Mouse (Mus musculus) limb, embryonic 11.5 days (tissue): ENCODE measurements around the gene Zfp687. TPM values are rescaled to one million over a fixed set of nuclear protein-coding genes. Genes with fewer than 3 reads are reported as not detected.
"Not testable (repeated sequence)": the region's sequence is repeated elsewhere in the genome, so short reads cannot be mapped to it uniquely, and the experiment has no call there.

ENCODE experiments used
- ATAC-seq: fragments of 200-750 bp; cut with Nextera tagmentation; 2 replicates; pipeline ENCODE4 v1.8.0; 2017; ENCODE audit warnings: low read depth; ENCODE audit not compliant: insufficient number of reproducible peaks, low FRiP score, low TSS enrichment
- DNase-seq: peaks from one replicate; pipeline ENCODE4 v3.0.0-alpha.2; 2015; ENCODE audit warnings: low spot score
- H3K27ac ChIP-seq: fragments of 300-500 bp; sonication (generic); replicated peaks from 2 replicates; pipeline ENCODE4 v1.5.1; 2014; ENCODE audit warnings: low read depth, mild to moderate bottlenecking, low read length
- H3K27me3 ChIP-seq: fragments of 300-500 bp; sonication (generic); 2 replicates; pipeline ENCODE4 v1.6.1; 2014; ENCODE audit warnings: mild to moderate bottlenecking, low read length, mixed read lengths; ENCODE audit not compliant: control insufficient read depth, insufficient read depth
- H3K36me3 ChIP-seq: fragments of 300-500 bp; sonication (generic); 2 replicates; pipeline ENCODE4 v1.6.1; 2014; ENCODE audit warnings: mild to moderate bottlenecking, low read length, moderate library complexity, mixed read lengths; ENCODE audit not compliant: control insufficient read depth, insufficient read depth
- H3K4me1 ChIP-seq: fragments of 300-500 bp; sonication (generic); 2 replicates; pipeline ENCODE4 v1.6.1; 2014; ENCODE audit warnings: low read length, mixed read lengths; ENCODE audit not compliant: control insufficient read depth, insufficient read depth
- H3K4me2 ChIP-seq: fragments of 300-500 bp; sonication (generic); 2 replicates; pipeline ENCODE4 v1.6.1; 2014; ENCODE audit warnings: low read depth, mild to moderate bottlenecking, moderate library complexity; ENCODE audit not compliant: severe bottlenecking
- H3K4me3 ChIP-seq: fragments of 300-500 bp; sonication (generic); 2 replicates; pipeline ENCODE4 v1.5.1; 2014; ENCODE audit warnings: low read depth, low read length
- H3K9ac ChIP-seq: fragments of 300-500 bp; sonication (generic); 2 replicates; pipeline ENCODE4 v1.6.1; 2014; ENCODE audit warnings: mild to moderate bottlenecking, low read length
- H3K9me3 ChIP-seq: fragments of 300-500 bp; sonication (generic); 2 replicates; pipeline ENCODE4 v1.6.1; 2016; ENCODE audit warnings: low read length; ENCODE audit not compliant: control insufficient read depth
- WGBS: fragments of 180-500 bp; shearing (Covaris S2); extraction: QIAGEN DNeasy Blood & Tissue Kit; methylation state at CpG from one replicate; pipeline ENCODE4 v1.1.7; 2014; 5-methylcytosine and 5-hydroxymethylcytosine counted together
- polyA plus RNA-seq: library from polyadenylated mRNA; unstranded; fragments of >200 nt; fragmentation: Nextera tagmentation; extraction: Ambion mirVana; gene quantifications from 2 replicates; pipeline ENCODE4 v1.2.1, GENCODE M21; 2014

Zfp687 gene
- polyA plus RNA-seq, 1 experiment from 2014 or later, result 28.5 TPM

- H3K27me3 ChIP-seq, result no peaks in the 10 kb centered on the region
- ATAC-seq, result no peak
- no peak overlapping the region for H3K4me2 ChIP-seq
- H3K4me3 ChIP-seq, result no peak overlapping the region
- H3K27ac ChIP-seq, result no peak overlapping the region
- H3K4me1 ChIP-seq, result peaks cover 1% of the 10 kb centered on the region
- 87% methylated on average over 11 of the region's 11 CpGs for WGBS
- no peak for DNase-seq
- no peaks in the 10 kb centered on the region for H3K9me3 ChIP-seq
- H3K36me3 ChIP-seq, result no peaks in the 10 kb centered on the region
- H3K9ac ChIP-seq, result no peak overlapping the region
Measured at GRCm38 (mm10) chr3:95046462-95047057, 31.3 kb upstream of the Zfp687 start.

GRCm38 (mm10) chr3:95043251-95043650, 28.0 kb upstream of the Zfp687 start:
- Histone ChIP-seq H3K27ac (no peak overlapping the region), H3K9me3 (no peaks in the 10 kb centered on the region), H3K4me1 (peaks cover 5% of the 10 kb centered on the region), H3K4me3 (no peak overlapping the region), H3K9ac (no peak overlapping the region), H3K4me2 (no peak overlapping the region), H3K36me3 (no peaks in the 10 kb centered on the region; the same call in 1 of the 2 replicates), H3K27me3 (no peaks in the 10 kb centered on the region)
- ATAC-seq, result no peak
- no peak for DNase-seq
- 52% methylated on average over 6 of the region's 6 CpGs for WGBS

DNA sequence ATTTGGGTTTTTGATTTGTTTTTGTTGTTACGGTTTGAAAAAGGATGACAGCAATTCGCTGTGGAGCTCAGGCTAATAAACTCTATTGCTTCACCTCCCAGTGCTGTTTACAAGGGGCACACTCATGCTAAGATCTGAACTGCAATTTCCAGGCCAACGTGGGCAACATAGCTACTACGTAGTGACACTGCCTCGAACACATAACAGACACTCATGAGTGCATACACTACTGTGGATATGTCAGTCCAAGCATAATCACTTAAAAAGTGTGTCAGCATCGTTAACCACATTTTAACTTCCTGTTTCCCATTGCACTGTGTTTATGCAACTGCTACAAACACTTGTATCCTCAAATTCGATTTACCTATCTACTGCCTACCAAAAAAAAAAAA, 27.6 kb upstream of the Zfp687 start:
- H3K27ac ChIP-seq, result no peak overlapping the region
- WGBS, result 30% methylated on average over 7 of the region's 7 CpGs
- peak; percentile 65 for ATAC-seq
- no peaks in the 10 kb centered on the region for H3K27me3 ChIP-seq
- H3K4me2 ChIP-seq, result peak overlapping the region; percentile 40
- no peaks in the 10 kb centered on the region for H3K9me3 ChIP-seq
- H3K4me1 ChIP-seq, result peaks cover 5% of the 10 kb centered on the region
- no peak overlapping the region for H3K9ac ChIP-seq
- H3K36me3 ChIP-seq, result no peaks in the 10 kb centered on the region; the same call in 1 of the 2 replicates
- peak overlapping the region; percentile 89; the same call in 1 of the 2 replicates for H3K4me3 ChIP-seq
- DNase-seq, result no peak

DNA sequence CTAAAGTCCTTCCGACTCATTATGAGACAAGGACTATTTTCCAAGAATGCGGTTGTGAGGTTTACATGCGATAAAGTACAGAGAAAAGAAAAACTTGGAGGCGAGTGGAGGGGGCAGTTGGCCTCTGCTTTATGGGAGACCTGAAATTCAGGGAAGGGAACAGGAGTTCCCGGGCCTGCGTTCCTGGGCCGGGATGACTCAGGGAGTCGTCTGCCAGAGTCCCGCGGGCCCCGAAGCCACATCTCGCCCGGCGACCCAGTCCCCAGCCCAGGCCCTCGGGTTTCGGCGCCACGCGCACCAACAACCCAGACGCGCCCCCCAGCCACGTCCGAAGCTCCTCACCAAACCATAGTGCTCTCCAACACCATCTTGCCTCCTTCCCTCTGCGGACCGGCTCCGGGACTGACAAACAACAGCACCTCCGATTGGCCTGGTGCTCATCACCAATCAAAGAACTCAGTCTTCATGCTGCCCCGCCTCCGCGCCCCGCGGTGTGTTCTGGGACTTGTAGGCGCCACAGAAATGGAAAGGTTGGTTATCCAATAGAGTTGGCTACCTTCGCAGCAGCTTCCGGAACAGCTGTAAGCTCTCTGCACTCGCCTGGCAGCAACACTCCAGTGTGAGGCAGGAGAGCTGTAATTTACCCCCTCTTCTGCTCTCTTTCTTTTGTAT, 27.1 kb upstream of the Zfp687 start, which contains the start of gene Psmd4:
Psmd4 (minus strand) TSS at position 449 of the 672 bp plus-strand sequence.
- WGBS, result under 1% methylated on average over 36 of the region's 36 CpGs
- H3K4me1 ChIP-seq, result peaks cover 5% of the 10 kb centered on the region
- peak within 1 kb of the TSS; percentile 71 for H3K4me2 ChIP-seq
- ATAC-seq (peak; percentile 98), DNase-seq (peak; percentile 99)
- no peaks in the 10 kb centered on the region for H3K27me3 ChIP-seq
- H3K9ac ChIP-seq, result peak within 1 kb of the TSS; percentile 84
- H3K4me3 ChIP-seq, result peak within 1 kb of the TSS; percentile 89
- H3K27ac ChIP-seq, result 0 out of 2 replicates have a peak within 1 kb of the TSS, but pooled peaks have one; percentile 26
- H3K36me3 ChIP-seq, result no peaks in the 10 kb centered on the region; the same call in 1 of the 2 replicates
- no peaks in the 10 kb centered on the region for H3K9me3 ChIP-seq

- no peak overlapping the region for H3K27ac ChIP-seq
- peaks cover 5% of the 10 kb centered on the region for H3K4me1 ChIP-seq
- H3K4me2 ChIP-seq, result peak overlapping the region; percentile 71
- H3K9me3 ChIP-seq, result no peaks in the 10 kb centered on the region
- ATAC-seq, result no peak
- H3K4me3 ChIP-seq, result peak overlapping the region; percentile 89
- peak overlapping the region; percentile 84 for H3K9ac ChIP-seq
- 16% methylated on average over 3 of the region's 3 CpGs for WGBS
- H3K36me3 ChIP-seq, result no peaks in the 10 kb centered on the region; the same call in 1 of the 2 replicates
- H3K27me3 ChIP-seq, result no peaks in the 10 kb centered on the region
- DNase-seq, result no peak
Measured at GRCm38 (mm10) chr3:95041625-95042024, 26.4 kb upstream of the Zfp687 start.

- H3K4me1 ChIP-seq, result 0 out of 2 replicates have a peak, but pooled peaks cover 4% of the 10 kb centered on the region
- no peak for DNase-seq
- no peak overlapping the region for H3K4me3 ChIP-seq
- H3K4me2 ChIP-seq, result no peak overlapping the region
- H3K9ac ChIP-seq, result no peak overlapping the region
- H3K36me3 ChIP-seq, result peaks cover 29% of the 10 kb centered on the region
- H3K27me3 ChIP-seq, result no peaks in the 10 kb centered on the region
- no peak for ATAC-seq
- H3K9me3 ChIP-seq, result no peaks in the 10 kb centered on the region
- WGBS, result 76% methylated on average over 3 of the region's 3 CpGs
- no peak overlapping the region for H3K27ac ChIP-seq
Measured at GRCm38 (mm10) chr3:95029953-95030352, 14.7 kb upstream of the Zfp687 start.

- H3K4me1 ChIP-seq, H3K9ac ChIP-seq, H3K4me2 ChIP-seq, H3K4me3 ChIP-seq, H3K27ac ChIP-seq, DNase-seq, H3K9me3 ChIP-seq, ATAC-seq, H3K27me3 ChIP-seq: not testable (repeated sequence)
- peaks cover 23% of the 10 kb centered on the region; the same call in 1 of the 2 replicates for H3K36me3 ChIP-seq
- WGBS, result 81% methylated on average over 3 of the region's 3 CpGs
Measured at GRCm38 (mm10) chr3:95029291-95029827, 14.1 kb upstream of the Zfp687 start.

GRCm38 (mm10) chr3:95028603-95029002, 13.4 kb upstream of the Zfp687 start:
- H3K4me1 ChIP-seq, result 0 out of 2 replicates have a peak, but pooled peaks cover 4% of the 10 kb centered on the region
- no peaks in the 10 kb centered on the region for H3K9me3 ChIP-seq
- H3K9ac ChIP-seq, result no peak overlapping the region
- peaks cover 19% of the 10 kb centered on the region; the same call in 1 of the 2 replicates for H3K36me3 ChIP-seq
- WGBS, result 89% methylated on average over 3 of the region's 3 CpGs
- DNase-seq (no peak), ATAC-seq (no peak)
- no peak overlapping the region for H3K4me3 ChIP-seq
- H3K27me3 ChIP-seq, result no peaks in the 10 kb centered on the region
- no peak overlapping the region for H3K4me2 ChIP-seq
- H3K27ac ChIP-seq, result no peak overlapping the region
